ENCODE assay signal across 17 mouse cellular contexts in genomic region chr13:90781974-90782373, GRCm38 (mm10).
DNase-seq lines count a peak whose midpoint lies in the region; ATAC-seq and TF ChIP-seq lines count a peak whose summit lies in the region.
"Had no signal": no experiment of that assay in that cellular context is flagged by ENCODE, and none has a peak within 500 bp of the region (broad histone marks: within the 10 kb centered on the region; RNA-seq: fewer than 3 reads in every experiment).

No protein-coding gene starts in this region.

- ATAC-seq in heart, embryonic 13.5 days (ENCODE audit: extremely low read depth, insufficient number of reproducible peaks, low FRiP score, low TSS enrichment): no peak
- no peak for ATAC-seq in embryonic facial prominence, embryonic 15.5 days (ENCODE audit: insufficient number of reproducible peaks, low FRiP score, low TSS enrichment, low read depth)
- ATAC-seq in forebrain, embryonic 16.5 days: no peak
- no peak for ATAC-seq in forebrain, embryonic 11.5 days (replicated peaks; ENCODE audit: low FRiP score)
- ATAC-seq: intestine, postnatal 0 days; midbrain, embryonic 16.5 days had no signal

- no peak overlapping the region for H3K4me2 ChIP-seq in heart, embryonic 13.5 days
- H3K4me2 ChIP-seq in embryonic facial prominence, embryonic 15.5 days (replicated peaks): no peak overlapping the region
- H3K4me2 ChIP-seq in forebrain, embryonic 16.5 days (ENCODE audit: low read length): no peak overlapping the region
- no peak overlapping the region for H3K4me2 ChIP-seq in forebrain, embryonic 11.5 days (ENCODE audit: low read depth, low read length, severe bottlenecking)
- H3K4me2 ChIP-seq: hindbrain, embryonic 14.5 days; liver, embryonic 15.5 days; neural tube, embryonic 13.5 days had no signal

- intact Hi-C loops in heart, postnatal 36 days (cut with DNase I): no loop called here

- 61% methylated on average over 2 of the region's 2 CpGs for WGBS in heart, embryonic 13.5 days
- WGBS in embryonic facial prominence, embryonic 15.5 days: 34% methylated on average over 2 of the region's 2 CpGs
- WGBS in forebrain, embryonic 16.5 days: 76% methylated on average over 2 of the region's 2 CpGs
- 87% methylated on average over 2 of the region's 2 CpGs for WGBS in forebrain, embryonic 11.5 days

- no peaks in the 10 kb centered on the region for H3K27me3 ChIP-seq in heart, embryonic 13.5 days (replicated peaks)
- no peaks in the 10 kb centered on the region for H3K27me3 ChIP-seq in C2C12 (ENCODE audit: control insufficient read depth, insufficient read depth, insufficient read length)
- no peaks in the 10 kb centered on the region for H3K27me3 ChIP-seq in embryonic facial prominence, embryonic 15.5 days
- no peaks in the 10 kb centered on the region for H3K27me3 ChIP-seq in forebrain, embryonic 16.5 days (replicated peaks; ENCODE audit: control insufficient read depth, insufficient read depth, low read length)
- no peaks in the 10 kb centered on the region for H3K27me3 ChIP-seq in forebrain, embryonic 11.5 days (ENCODE audit: control insufficient read depth, insufficient read depth, low read length)
- H3K27me3 ChIP-seq: CH12.LX; liver, embryonic 15.5 days; neural tube, embryonic 13.5 days had no signal

- TF ChIP-seq CTCF in C2C12 (IDR thresholded peaks at IDR 0.05; ENCODE audit: control insufficient read depth, insufficient read depth, insufficient read length): no peak

- no peaks in the 10 kb centered on the region for H3K79me3 ChIP-seq in C2C12 (ENCODE audit: low read depth)

- no peak for DNase-seq in heart, postnatal 36 days
- peak; percentile 23 for DNase-seq in 3134 (ENCODE audit: extremely low read depth, insufficient read length, low spot score)
- no peak for DNase-seq in forebrain, embryonic 11.5 days (ENCODE audit: low spot score)
- DNase-seq: cerebellum, adult 11 months; kidney, postnatal 14 days; right cerebral cortex, postnatal 4 days; thymus, postnatal 4 days had no signal

- H3K9ac ChIP-seq in heart, embryonic 13.5 days: no peak overlapping the region
- H3K9ac ChIP-seq in embryonic facial prominence, embryonic 15.5 days: no peak overlapping the region
- no peak overlapping the region for H3K9ac ChIP-seq in forebrain, embryonic 16.5 days (replicated peaks; ENCODE audit: low read depth, low read length)
- H3K9ac ChIP-seq in forebrain, embryonic 11.5 days (ENCODE audit: low read length): no peak overlapping the region
- H3K9ac ChIP-seq: hindbrain, embryonic 14.5 days; liver, embryonic 15.5 days; neural tube, embryonic 13.5 days had no signal

- no peak overlapping the region for H3ac ChIP-seq in C2C12 (ENCODE audit: control insufficient read depth, insufficient read length, low read depth)

- no peaks in the 10 kb centered on the region for H3K36me3 ChIP-seq in heart, embryonic 13.5 days
- no peaks in the 10 kb centered on the region for H3K36me3 ChIP-seq in C2C12 (ENCODE audit: control insufficient read depth, insufficient read depth)
- H3K36me3 ChIP-seq in embryonic facial prominence, embryonic 15.5 days: no peaks in the 10 kb centered on the region
- no peaks in the 10 kb centered on the region for H3K36me3 ChIP-seq in forebrain, embryonic 16.5 days (ENCODE audit: control insufficient read depth, insufficient read depth)
- no peaks in the 10 kb centered on the region for H3K36me3 ChIP-seq in forebrain, embryonic 11.5 days (ENCODE audit: control insufficient read depth, insufficient read depth, low read length)
- H3K36me3 ChIP-seq: liver, embryonic 15.5 days; neural tube, embryonic 13.5 days had no signal

- peak overlapping the region; percentile 58 for H3K27ac ChIP-seq in heart, embryonic 13.5 days (replicated peaks)
- 0 out of 2 replicates have a peak overlapping the region, but pooled peaks have one; percentile 22 for H3K27ac ChIP-seq in embryonic facial prominence, embryonic 15.5 days (replicated peaks)
- H3K27ac ChIP-seq in forebrain, embryonic 16.5 days (ENCODE audit: low read length): no peak overlapping the region
- H3K27ac ChIP-seq in forebrain, embryonic 11.5 days (ENCODE audit: low read depth, low read length): no peak overlapping the region
- H3K27ac ChIP-seq: hindbrain, embryonic 14.5 days; liver, embryonic 15.5 days; neural tube, embryonic 13.5 days had no signal

- H3K4me3 ChIP-seq in heart, embryonic 13.5 days: no peak overlapping the region
- H3K4me3 ChIP-seq in C2C12 (ENCODE audit: insufficient read depth, poor library complexity, severe bottlenecking): no peak overlapping the region
- no peak overlapping the region for H3K4me3 ChIP-seq in embryonic facial prominence, embryonic 15.5 days (replicated peaks)
- no peak overlapping the region for H3K4me3 ChIP-seq in forebrain, embryonic 16.5 days (replicated peaks; ENCODE audit: low read length)
- no peak overlapping the region for H3K4me3 ChIP-seq in forebrain, embryonic 11.5 days (ENCODE audit: low read depth, low read length)
- H3K4me3 ChIP-seq: liver, embryonic 15.5 days; neural tube, embryonic 13.5 days had no signal

- H3K4me1 ChIP-seq in heart, embryonic 13.5 days: 0 out of 2 replicates have a peak, but pooled peaks cover 5% of the 10 kb centered on the region
- H3K4me1 ChIP-seq in embryonic facial prominence, embryonic 15.5 days: no peaks in the 10 kb centered on the region; the same call in 1 of the 2 replicates
- no peaks in the 10 kb centered on the region for H3K4me1 ChIP-seq in forebrain, embryonic 16.5 days (replicated peaks; ENCODE audit: control insufficient read depth, insufficient read depth, low read length)
- no peaks in the 10 kb centered on the region for H3K4me1 ChIP-seq in forebrain, embryonic 11.5 days (replicated peaks; ENCODE audit: control insufficient read depth, insufficient read depth, low read length)
- H3K4me1 ChIP-seq: liver, embryonic 15.5 days; neural tube, embryonic 13.5 days had no signal

- no peaks in the 10 kb centered on the region for H3K79me2 ChIP-seq in C2C12 (ENCODE audit: control insufficient read depth, insufficient read depth)

- H3K9me3 ChIP-seq in heart, embryonic 13.5 days: no peaks in the 10 kb centered on the region
- H3K9me3 ChIP-seq in embryonic facial prominence, embryonic 15.5 days (replicated peaks): no peaks in the 10 kb centered on the region
- no peaks in the 10 kb centered on the region for H3K9me3 ChIP-seq in forebrain, embryonic 16.5 days (ENCODE audit: control insufficient read depth, low read length)
- no peaks in the 10 kb centered on the region for H3K9me3 ChIP-seq in forebrain, embryonic 11.5 days (ENCODE audit: control insufficient read depth, low read length)
- H3K9me3 ChIP-seq: liver, embryonic 15.5 days; neural tube, embryonic 13.5 days had no signal

TF ChIP-seq in C2C12, 6 proteins besides CTCF, POLR2A, EP300 and RAD21:
- TF ChIP-seq MYOG (IDR thresholded peaks at IDR 0.05; ENCODE audit: control insufficient read depth, extremely low read depth, insufficient read length) (no peak), MYOD1 (IDR thresholded peaks at IDR 0.05; ENCODE audit: control insufficient read depth, insufficient read length, low read depth) (peak; percentile 9)

Comparison
In these comparisons a context has a peak if more than half of its experiments do, and no peak if none do; other contexts are left out.
1. H3K27ac ChIP-seq: peak in heart, embryonic 13.5 days (single experiment) and embryonic facial prominence, embryonic 15.5 days (single experiment); none in forebrain, embryonic 16.5 days (single experiment) and forebrain, embryonic 11.5 days (single experiment).